Mouse (Mus musculus) cerebellum, adult 11 months (tissue): ENCODE results near the gene Chaf1a.
"Not testable (repeated sequence)": the region's sequence is repeated elsewhere in the genome, so short reads cannot be mapped to it uniquely, and the experiment has no call there.

ENCODE experiments used
- DNase-seq: peaks from one replicate; pipeline ENCODE4 v3.0.0; 2022

The Chaf1a gene

GRCm38 (mm10) chr17:56038583-56039261 lies 1.5 kb upstream of the Chaf1a start:
- DNase-seq = peak; percentile 43

DNA sequence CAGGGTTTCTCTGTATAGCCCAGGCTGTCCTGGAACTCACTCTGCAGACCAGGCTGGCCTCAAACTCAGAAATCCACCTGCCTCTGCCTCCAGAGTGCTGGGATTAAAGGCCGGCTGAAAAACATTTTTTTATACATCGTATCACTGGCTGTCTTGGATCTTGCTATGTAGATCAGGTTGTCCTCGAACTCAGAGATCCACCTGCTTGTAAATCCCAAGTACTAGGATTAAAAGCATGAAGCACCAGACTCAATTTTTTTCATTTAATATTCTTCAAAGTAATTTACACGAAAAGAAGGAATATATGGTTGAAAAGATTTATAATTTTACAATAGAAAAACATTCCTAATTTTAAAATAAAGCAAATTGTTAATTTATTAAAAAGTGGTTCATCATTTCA lies 894 bp upstream of the Chaf1a start:
- DNase-seq = no peak

DNA sequence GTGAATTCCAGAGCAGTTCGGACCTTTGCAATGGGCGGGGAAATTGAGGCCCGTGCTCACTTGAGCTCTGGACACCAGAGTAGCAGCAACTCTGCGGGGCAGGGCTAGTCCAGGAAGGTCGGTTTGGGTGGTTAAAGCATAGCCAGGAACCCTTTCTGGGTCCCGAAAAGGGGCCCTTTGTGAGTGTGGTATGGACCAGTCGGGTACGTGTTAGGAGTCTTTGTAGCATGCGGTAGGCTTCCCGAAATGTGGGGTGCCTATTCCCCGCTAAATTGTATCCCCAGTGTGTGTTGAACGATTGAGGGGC lies 571 bp downstream of the Chaf1a start:
- no peak for DNase-seq

GRCm38 (mm10) chr17:56051369-56051768 lies 11.1 kb downstream of the Chaf1a start:
- no peak for DNase-seq

- DNase-seq = no peak
These were observed 14.7 kb downstream of the Chaf1a start for GRCm38 (mm10) chr17:56054938-56055337.

- DNase-seq = no peak
These were observed 15.9 kb downstream of the Chaf1a start for GRCm38 (mm10) chr17:56055945-56056678.

GRCm38 (mm10) chr17:56057381-56058120 lies 17.3 kb downstream of the Chaf1a start:
- DNase-seq = no peak

GRCm38 (mm10) chr17:56062081-56062480 lies 21.8 kb downstream of the Chaf1a start:
- no peak for DNase-seq

- DNase-seq = not testable (repeated sequence)
These were observed 25.5 kb downstream of the Chaf1a start for GRCm38 (mm10) chr17:56065715-56066114.

- DNase-seq = no peak
These were observed 26.2 kb downstream of the Chaf1a start for GRCm38 (mm10) chr17:56066451-56066850.

DNA sequence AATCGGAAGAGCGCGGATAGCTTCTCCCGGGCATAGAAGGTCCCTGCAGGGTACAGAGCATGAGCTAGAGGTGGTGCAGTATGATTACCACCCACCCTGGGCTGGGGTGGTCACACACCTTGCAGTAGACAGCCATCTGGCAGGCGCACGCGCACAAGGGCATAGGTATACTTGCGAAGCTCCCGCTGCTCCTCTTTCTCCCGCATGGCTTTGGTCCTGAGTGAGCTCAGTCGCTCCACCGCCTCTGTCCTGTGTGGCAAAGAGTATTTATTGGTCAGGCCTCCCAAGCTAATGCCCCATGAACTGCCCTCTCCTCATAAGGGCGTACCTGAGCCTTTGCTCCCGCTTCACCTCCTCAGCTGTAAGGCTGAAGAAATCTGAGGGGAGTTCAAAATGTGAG lies 28.8 kb downstream of the Chaf1a start:
- DNase-seq = no peak

- no peak for DNase-seq
These were observed 30.9 kb downstream of the Chaf1a start for GRCm38 (mm10) chr17:56071126-56071525.

- DNase-seq = no peak
These were observed 32.0 kb downstream of the Chaf1a start for GRCm38 (mm10) chr17:56072243-56072642.

DNA sequence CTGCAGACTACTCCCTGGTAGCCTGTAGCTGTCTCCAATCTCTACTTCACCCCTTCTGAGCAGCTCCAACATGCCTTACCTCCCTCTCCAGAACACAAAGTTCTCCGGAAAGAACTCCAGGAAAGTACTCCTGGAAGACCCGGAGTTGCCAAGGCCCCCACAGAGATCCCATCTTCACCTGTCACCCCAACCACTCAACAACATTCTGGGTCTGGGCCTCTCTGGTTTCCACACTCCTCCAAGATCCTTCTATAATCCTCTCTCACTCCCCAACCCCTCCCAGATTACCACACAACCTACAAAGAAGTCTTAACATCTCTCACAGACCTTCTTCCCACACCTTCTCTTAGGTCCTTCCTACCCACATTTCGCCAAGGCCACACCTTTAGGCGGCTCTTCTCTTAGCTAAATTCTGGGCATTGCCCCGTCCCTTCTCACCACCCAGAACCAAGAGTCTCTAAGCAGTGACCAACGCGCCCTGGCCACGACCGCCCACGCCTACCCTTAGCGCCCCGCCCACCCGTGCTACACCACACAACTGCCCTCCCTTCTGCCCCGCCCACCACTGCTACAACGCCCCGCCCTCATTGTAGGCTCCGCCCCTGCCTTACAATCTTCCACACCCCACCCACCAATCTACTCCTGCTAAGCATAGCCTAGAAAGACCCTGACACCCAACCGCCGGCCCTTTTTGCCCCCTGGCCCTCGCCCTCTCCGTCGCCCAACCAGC lies 34.0 kb downstream of the Chaf1a start:
- DNase-seq = peak; percentile 73

- DNase-seq = peak; percentile 94
These were observed 34.6 kb downstream of the Chaf1a start, which contains the start of gene Ubxn6 for GRCm38 (mm10) chr17:56074827-56075208. Gene Ubxn6, minus strand, starts transcription at chr17:56075028.

DNA sequence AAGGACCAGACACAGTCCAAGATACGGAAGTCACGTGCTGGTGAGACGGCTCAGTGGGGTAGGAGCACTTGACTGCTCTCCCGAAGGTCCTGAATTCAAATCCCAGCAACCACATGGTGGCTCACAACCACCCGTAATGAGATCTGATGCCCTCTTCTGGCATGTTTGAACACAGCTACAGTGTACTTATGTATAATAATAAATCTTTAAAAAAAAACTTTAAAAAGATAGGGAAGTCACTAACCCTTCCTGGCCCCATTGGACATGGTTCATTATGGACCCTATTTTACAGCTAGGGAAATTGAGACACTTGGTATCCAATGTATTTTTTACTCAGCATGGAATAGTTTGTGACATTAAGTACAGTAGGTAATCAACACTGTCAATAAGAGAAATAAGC lies 37.3 kb downstream of the Chaf1a start:
- DNase-seq = no peak

DNA sequence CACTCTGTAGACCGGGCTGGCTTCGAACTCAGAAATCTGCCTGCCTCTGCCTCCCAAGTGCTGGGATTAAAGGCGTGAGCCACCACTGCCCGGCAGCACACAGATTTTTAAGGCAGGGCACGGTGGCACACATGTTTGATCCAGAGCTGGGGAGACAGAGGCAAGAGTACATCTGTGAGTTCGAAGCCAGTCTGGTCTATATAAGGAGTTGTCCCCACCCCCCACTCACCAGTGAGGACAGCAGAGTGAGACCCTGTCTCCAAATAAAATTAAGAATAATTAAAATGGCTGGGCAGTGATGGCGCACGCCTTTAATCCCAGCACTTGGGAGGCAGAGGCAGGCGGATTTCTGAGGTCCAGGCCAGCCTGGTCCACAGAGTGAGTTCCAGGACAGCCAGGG lies 38.1 kb downstream of the Chaf1a start:
- DNase-seq = peak; percentile 47

DNA sequence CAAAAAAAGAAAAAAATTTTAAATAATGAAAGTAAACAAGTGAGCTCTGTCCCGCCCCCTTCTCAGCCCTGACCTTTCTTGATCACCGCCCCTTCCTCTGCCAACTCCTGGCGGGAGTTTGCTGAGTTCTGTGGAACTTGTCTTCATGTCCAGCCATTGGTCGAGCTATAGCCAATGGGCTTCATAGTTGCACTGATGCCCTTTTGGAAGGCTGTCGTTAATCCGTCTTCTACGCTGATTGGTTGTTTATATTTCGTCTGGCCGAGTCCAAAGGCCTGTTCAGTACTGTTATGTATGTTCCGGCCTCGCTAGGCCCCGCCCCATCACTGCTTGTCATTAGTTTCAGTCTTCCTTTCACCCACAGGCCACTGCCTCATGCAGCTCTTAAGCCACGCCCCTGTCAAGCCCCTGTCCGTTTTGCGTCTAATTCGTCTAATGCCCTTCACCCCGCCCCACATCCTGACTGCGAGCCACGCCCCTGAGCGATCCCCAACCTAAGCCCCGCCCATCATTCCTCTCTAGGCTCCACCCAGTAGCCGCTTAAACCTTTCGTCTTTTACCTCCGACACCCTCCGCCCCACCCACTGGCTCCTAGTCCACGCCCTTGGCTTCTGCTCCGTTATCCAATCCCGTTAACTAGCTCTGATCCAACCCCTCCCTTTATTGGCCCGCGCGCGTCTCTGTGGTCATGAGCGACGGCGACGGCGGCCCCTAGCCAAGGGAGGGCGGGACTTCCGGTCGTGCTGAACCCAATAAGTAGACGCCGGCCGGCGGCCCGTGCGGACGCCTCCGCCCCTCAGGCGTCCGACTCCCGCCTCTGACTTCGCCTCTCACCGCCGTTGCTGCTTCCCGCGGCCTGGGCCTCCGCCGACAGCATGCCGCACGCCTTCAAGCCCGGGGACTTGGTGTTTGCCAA lies 38.9 kb downstream of the Chaf1a start, which contains the start of gene Hdgfl2:
Hdgfl2 (plus strand) TSS at position 755 of the 916 bp plus-strand sequence.
- peak; percentile 100 for DNase-seq

- peak; percentile 46 for DNase-seq
These were observed 39.7 kb downstream of the Chaf1a start for GRCm38 (mm10) chr17:56079921-56080320.

GRCm38 (mm10) chr17:56080781-56081585 lies 40.7 kb downstream of the Chaf1a start:
- DNase-seq = no peak

DNA sequence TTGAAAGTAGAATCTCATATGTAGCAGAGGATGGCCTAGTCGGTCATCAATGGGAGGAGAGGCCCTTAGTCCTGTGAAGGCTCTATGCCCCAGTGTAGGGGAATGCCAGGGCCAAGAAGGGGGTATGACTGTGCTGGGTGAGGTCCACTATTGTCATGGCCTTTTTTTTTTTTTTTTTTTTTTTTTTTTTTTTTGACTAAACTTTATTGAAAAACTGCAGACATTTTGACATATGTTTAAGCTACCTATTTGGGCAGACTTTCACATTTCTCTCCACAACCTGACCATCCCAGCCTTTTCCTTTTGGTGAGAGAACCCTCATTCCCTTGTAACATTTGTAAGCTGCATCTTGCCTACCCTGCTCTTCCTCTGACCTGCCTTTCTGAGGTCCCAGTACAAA lies 52.1 kb downstream of the Chaf1a start:
- DNase-seq = no peak
